Mouse (Mus musculus): ENCODE data around the gene Ccdc184.

- TF ChIP-seq POLR2A (IDR thresholded peaks at IDR 0.05; ENCODE audit: borderline replicate concordance, insufficient read depth, low read length), result no peak
- no peak for TF ChIP-seq CTCF (IDR thresholded peaks at IDR 0.05; ENCODE audit: borderline replicate concordance, insufficient read depth, low read depth, low read length)
Observed at GRCm38 (mm10) chr15:98154146-98154545, 12.8 kb upstream of the Ccdc184 start.

Measured in cerebellum, adult 2 months (tissue).